26 mouse cellular contexts compared by ENCODE assay signal in the genomic region with DNA sequence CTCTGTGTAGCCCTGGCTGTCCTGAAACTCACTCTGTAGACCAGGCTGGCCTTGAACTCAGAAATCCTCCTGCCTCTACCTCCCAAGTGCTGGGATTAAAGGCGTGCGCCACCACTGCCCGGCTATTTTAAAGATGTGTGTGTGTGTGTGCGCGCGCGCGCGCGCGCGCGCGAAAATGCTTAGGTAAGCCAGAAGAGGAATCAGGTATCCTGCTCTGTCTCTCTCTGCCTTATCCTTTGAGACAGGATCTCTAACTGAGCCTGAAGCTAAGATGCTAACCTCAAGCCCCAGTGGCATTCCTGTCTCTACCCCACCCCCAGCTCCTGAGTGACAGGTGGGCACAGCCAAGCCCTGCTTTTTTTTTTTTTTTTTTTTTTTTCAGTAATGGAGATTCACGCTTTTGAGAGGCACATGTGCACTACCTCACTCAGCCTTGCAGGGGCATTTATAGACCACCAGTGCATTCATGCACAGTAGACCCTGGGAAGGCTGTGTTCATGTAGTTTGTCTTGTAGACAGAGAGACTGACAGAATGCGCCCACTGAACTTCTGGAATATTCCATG. TPM values are rescaled to one million over a fixed set of nuclear protein-coding genes. Genes with fewer than 3 reads are reported as not detected.
DNase-seq lines count a peak whose midpoint lies in the region; ATAC-seq and TF ChIP-seq lines count a peak whose summit lies in the region.
"Had no signal": no experiment of that assay in that cellular context is flagged by ENCODE, and none has a peak within 500 bp of the region (broad histone marks: within the 10 kb centered on the region; RNA-seq: fewer than 3 reads in every experiment).

No protein-coding gene starts in this region.

- H3K9me3 ChIP-seq in forebrain, embryonic 10.5 days, result no peaks in the 10 kb centered on the region
- no peaks in the 10 kb centered on the region for H3K9me3 ChIP-seq in forebrain, embryonic 14.5 days (replicated peaks; ENCODE audit: control insufficient read depth, low read length)
- no peaks in the 10 kb centered on the region for H3K9me3 ChIP-seq in hindbrain, postnatal 0 days (ENCODE audit: low read length)
- no peaks in the 10 kb centered on the region for H3K9me3 ChIP-seq in hindbrain, embryonic 12.5 days (replicated peaks)
- no peaks in the 10 kb centered on the region for H3K9me3 ChIP-seq in midbrain, postnatal 0 days (ENCODE audit: low read length)
- no peaks in the 10 kb centered on the region for H3K9me3 ChIP-seq in midbrain, embryonic 11.5 days (ENCODE audit: control insufficient read depth, low read length)
- H3K9me3 ChIP-seq: embryonic facial prominence, embryonic 13.5 days; heart, embryonic 13.5 days; hindbrain, embryonic 13.5 days had no signal

- no peak overlapping the region for H3K9ac ChIP-seq in forebrain, embryonic 14.5 days (ENCODE audit: low read length)
- H3K9ac ChIP-seq in hindbrain, postnatal 0 days (replicated peaks; ENCODE audit: low read length), result no peak overlapping the region
- no peak overlapping the region for H3K9ac ChIP-seq in hindbrain, embryonic 12.5 days
- no peak overlapping the region for H3K9ac ChIP-seq in midbrain, postnatal 0 days (replicated peaks; ENCODE audit: low read length, poor library complexity, severe bottlenecking)
- no peak overlapping the region for H3K9ac ChIP-seq in midbrain, embryonic 11.5 days (ENCODE audit: low read length)
- H3K9ac ChIP-seq: embryonic facial prominence, embryonic 13.5 days; hindbrain, embryonic 13.5 days; liver, embryonic 14.5 days; lung, embryonic 14.5 days had no signal

- H3K4me3 ChIP-seq in forebrain, embryonic 10.5 days, result no peak overlapping the region
- H3K4me3 ChIP-seq in forebrain, embryonic 14.5 days (ENCODE audit: low read depth, low read length), result no peak overlapping the region
- no peak overlapping the region for H3K4me3 ChIP-seq in hindbrain, postnatal 0 days (ENCODE audit: low read length)
- no peak overlapping the region for H3K4me3 ChIP-seq in hindbrain, embryonic 12.5 days
- no peak overlapping the region for H3K4me3 ChIP-seq in midbrain, postnatal 0 days (ENCODE audit: low read depth, low read length)
- no peak overlapping the region for H3K4me3 ChIP-seq in midbrain, embryonic 11.5 days (ENCODE audit: low read depth, low read length)
- H3K4me3 ChIP-seq: embryonic facial prominence, embryonic 13.5 days; heart, adult 2 months; heart, embryonic 13.5 days; hindbrain, embryonic 13.5 days had no signal

- no peak for ATAC-seq in forebrain, embryonic 14.5 days
- no peak for ATAC-seq in hindbrain, postnatal 0 days
- no peak for ATAC-seq in hindbrain, embryonic 12.5 days (ENCODE audit: low FRiP score)
- ATAC-seq in midbrain, postnatal 0 days (ENCODE audit: low FRiP score), result no peak
- no peak for ATAC-seq in midbrain, embryonic 11.5 days (ENCODE audit: low FRiP score)

- H3K4me1 ChIP-seq in forebrain, embryonic 10.5 days, result peaks cover 58% of the 10 kb centered on the region
- peaks cover 2% of the 10 kb centered on the region; the same call in 1 of the 2 replicates for H3K4me1 ChIP-seq in forebrain, embryonic 14.5 days (ENCODE audit: control insufficient read depth, insufficient read depth, low read length)
- no peaks in the 10 kb centered on the region; the same call in 1 of the 2 replicates for H3K4me1 ChIP-seq in hindbrain, postnatal 0 days (ENCODE audit: insufficient read depth, low read length)
- peaks cover 26% of the 10 kb centered on the region for H3K4me1 ChIP-seq in hindbrain, embryonic 12.5 days
- no peaks in the 10 kb centered on the region for H3K4me1 ChIP-seq in midbrain, postnatal 0 days (ENCODE audit: insufficient read depth, low read length)
- peaks cover 18% of the 10 kb centered on the region for H3K4me1 ChIP-seq in midbrain, embryonic 11.5 days (ENCODE audit: control insufficient read depth, insufficient read depth, low read length)

- peak overlapping the region; percentile 84 for H3K27ac ChIP-seq in forebrain, embryonic 10.5 days
- H3K27ac ChIP-seq in forebrain, embryonic 14.5 days (ENCODE audit: low read depth, low read length), result no peak overlapping the region
- no peak overlapping the region for H3K27ac ChIP-seq in hindbrain, postnatal 0 days
- H3K27ac ChIP-seq in hindbrain, embryonic 12.5 days, result no peak overlapping the region
- H3K27ac ChIP-seq in midbrain, postnatal 0 days (ENCODE audit: low read depth, low read length), result no peak overlapping the region
- H3K27ac ChIP-seq in midbrain, embryonic 11.5 days (ENCODE audit: low read depth, low read length), result no peak overlapping the region
- H3K27ac ChIP-seq: heart, embryonic 13.5 days; hindbrain, embryonic 13.5 days; liver, embryonic 14.5 days had no signal

- no peak for DNase-seq in forebrain, embryonic 10.5 days (ENCODE audit: extremely low spot score, low spot score)
- no peak for DNase-seq in forebrain, embryonic 14.5 days (ENCODE audit: low spot score)
- DNase-seq in hindbrain, postnatal 0 days (ENCODE audit: low spot score), result no peak
- no peak for DNase-seq in midbrain, postnatal 0 days (ENCODE audit: low spot score)
- no peak for DNase-seq in midbrain, embryonic 11.5 days (ENCODE audit: low spot score, missing footprints)
- no peak for DNase-seq in adrenal gland, adult (ENCODE audit: inconsistent age in 2 of 2, low spot score in 1 of 2)
- no peak for DNase-seq in left cerebral cortex, adult 11 months (ENCODE audit: low spot score)

- no peak overlapping the region for H3K4me2 ChIP-seq in forebrain, embryonic 14.5 days (ENCODE audit: low read length)
- H3K4me2 ChIP-seq in hindbrain, postnatal 0 days (ENCODE audit: low read depth, low read length), result no peak overlapping the region
- H3K4me2 ChIP-seq in hindbrain, embryonic 12.5 days (replicated peaks), result no peak overlapping the region
- no peak overlapping the region for H3K4me2 ChIP-seq in midbrain, postnatal 0 days (ENCODE audit: low read depth, low read length, poor library complexity, severe bottlenecking)
- no peak overlapping the region for H3K4me2 ChIP-seq in midbrain, embryonic 11.5 days
- H3K4me2 ChIP-seq: heart, embryonic 13.5 days; hindbrain, embryonic 13.5 days had no signal

- H3K36me3 ChIP-seq in forebrain, embryonic 10.5 days (replicated peaks), result no peaks in the 10 kb centered on the region
- no peaks in the 10 kb centered on the region for H3K36me3 ChIP-seq in forebrain, embryonic 14.5 days (ENCODE audit: control insufficient read depth, insufficient read depth, low read length)
- no peaks in the 10 kb centered on the region for H3K36me3 ChIP-seq in hindbrain, postnatal 0 days (ENCODE audit: insufficient read depth, low read length)
- H3K36me3 ChIP-seq in hindbrain, embryonic 12.5 days, result no peaks in the 10 kb centered on the region
- no peaks in the 10 kb centered on the region for H3K36me3 ChIP-seq in midbrain, postnatal 0 days (ENCODE audit: insufficient read depth, low read length)
- H3K36me3 ChIP-seq in midbrain, embryonic 11.5 days (ENCODE audit: control insufficient read depth, insufficient read depth, low read length), result no peaks in the 10 kb centered on the region
- H3K36me3 ChIP-seq: embryonic facial prominence, embryonic 13.5 days; heart, embryonic 13.5 days; hindbrain, embryonic 13.5 days had no signal

- no peaks in the 10 kb centered on the region for H3K27me3 ChIP-seq in forebrain, embryonic 10.5 days (ENCODE audit: poor library complexity, severe bottlenecking)
- no peaks in the 10 kb centered on the region for H3K27me3 ChIP-seq in forebrain, embryonic 14.5 days (replicated peaks; ENCODE audit: control insufficient read depth, insufficient read depth, low read length)
- no peaks in the 10 kb centered on the region for H3K27me3 ChIP-seq in hindbrain, postnatal 0 days (ENCODE audit: insufficient read depth, low read length)
- 0 out of 2 replicates have a peak, but pooled peaks cover 2% of the 10 kb centered on the region for H3K27me3 ChIP-seq in hindbrain, embryonic 12.5 days
- H3K27me3 ChIP-seq in midbrain, postnatal 0 days (ENCODE audit: insufficient read depth, low read length), result no peaks in the 10 kb centered on the region
- no peaks in the 10 kb centered on the region for H3K27me3 ChIP-seq in midbrain, embryonic 11.5 days (ENCODE audit: control insufficient read depth, insufficient read depth, low read length)
- H3K27me3 ChIP-seq: embryonic facial prominence, embryonic 13.5 days had no signal

- WGBS in forebrain, embryonic 10.5 days, result 91% methylated on average over 16 of the region's 16 CpGs
- 84% methylated on average over 16 of the region's 16 CpGs for WGBS in forebrain, embryonic 14.5 days
- 79% methylated on average over 16 of the region's 16 CpGs for WGBS in hindbrain, postnatal 0 days
- 89% methylated on average over 16 of the region's 16 CpGs for WGBS in hindbrain, embryonic 12.5 days
- 86% methylated on average over 16 of the region's 16 CpGs for WGBS in midbrain, postnatal 0 days
- 90% methylated on average over 16 of the region's 16 CpGs for WGBS in midbrain, embryonic 11.5 days

- peak; percentile 20; the same call in 1 of the 2 replicates for TF ChIP-seq CTCF in hindbrain, postnatal 0 days (IDR thresholded peaks at IDR 0.05; ENCODE audit: low read depth)
- peak; percentile 44 for TF ChIP-seq CTCF in midbrain, postnatal 0 days (IDR thresholded peaks at IDR 0.05)

RNA-seq across cellular contexts. Expression of a gene that starts 4.2 kb away (rescaled TPM):
- not detected in 2 replicates for polyA plus RNA-seq in forebrain, embryonic 10.5 days (2016; fragmentation: Nextera tagmentation; extraction: Ambion mirVana)
- 0.38 TPM in 1 of 2 replicates, not detected in the other for polyA plus RNA-seq in forebrain, embryonic 14.5 days (2014; fragmentation: Nextera tagmentation; extraction: Ambion mirVana)
- total RNA-seq in hindbrain, postnatal 0 days (2014; rRNA removed), result not detected in 2 replicates
- 0.25 and 0.32 TPM in 2 replicates for polyA plus RNA-seq in hindbrain, postnatal 0 days (2015; fragmentation: Nextera tagmentation; extraction: Ambion mirVana)
- not detected in 2 replicates for polyA plus RNA-seq in hindbrain, embryonic 12.5 days (2016; fragmentation: Nextera tagmentation; extraction: Ambion mirVana)
- not detected in 2 replicates for total RNA-seq in midbrain, postnatal 0 days (2014; rRNA removed)
- 0.39 TPM in 1 of 2 replicates, not detected in the other for polyA plus RNA-seq in midbrain, postnatal 0 days (2015; fragmentation: Nextera tagmentation; extraction: Ambion mirVana)
- polyA plus RNA-seq in midbrain, embryonic 11.5 days (2014; fragmentation: Nextera tagmentation; extraction: Ambion mirVana), result 0.39 TPM in 1 of 2 replicates, not detected in the other
- total RNA-seq: adrenal gland, adult 8-10 months; gastrocnemius, postnatal 36 days; heart, adult 2 months; heart, postnatal 14 days; layer of hippocampus, adult 18-20 months; layer of hippocampus, postnatal 14 days; megakaryocyte, adult 5-6 weeks; neutrophil, adult 5-6 weeks had no signal
- polyA plus RNA-seq: embryonic facial prominence, embryonic 13.5 days; heart, adult 2 months; heart, embryonic 13.5 days; hindbrain, embryonic 13.5 days; intestine, embryonic 14.5 days; kidney, adult 2 months; limb, embryonic 11.5 days; lung, embryonic 14.5 days; testis, adult 2 months; urinary bladder, adult 2 months had no signal

RNA-seq across cellular contexts. Expression of a gene that starts 38.0 kb away (rescaled TPM):
- polyA plus RNA-seq in forebrain, embryonic 10.5 days (2016; fragmentation: Nextera tagmentation; extraction: Ambion mirVana), result 33.1 and 33.3 TPM in 2 replicates
- polyA plus RNA-seq in forebrain, embryonic 14.5 days (2014; fragmentation: Nextera tagmentation; extraction: Ambion mirVana), result 30.9 TPM in 2 replicates
- total RNA-seq in hindbrain, postnatal 0 days (2014; rRNA removed), result 81.4 and 112 TPM in 2 replicates
- polyA plus RNA-seq in hindbrain, postnatal 0 days (2015; fragmentation: Nextera tagmentation; extraction: Ambion mirVana), result 29.7 and 35.1 TPM in 2 replicates
- 23.8 and 27.6 TPM in 2 replicates for polyA plus RNA-seq in hindbrain, embryonic 12.5 days (2016; fragmentation: Nextera tagmentation; extraction: Ambion mirVana)
- 55.6 and 56.6 TPM in 2 replicates for total RNA-seq in midbrain, postnatal 0 days (2014; rRNA removed)
- 20.1 and 22.5 TPM in 2 replicates for polyA plus RNA-seq in midbrain, postnatal 0 days (2015; fragmentation: Nextera tagmentation; extraction: Ambion mirVana)
- polyA plus RNA-seq in midbrain, embryonic 11.5 days (2014; fragmentation: Nextera tagmentation; extraction: Ambion mirVana), result 38.3 and 40.5 TPM in 2 replicates
